Comparison of ENCODE assay signal across 17 mouse cellular contexts in genomic region chr6:148615931-148616330, GRCm38 (mm10).
DNase-seq lines count a peak whose midpoint lies in the region; ATAC-seq and TF ChIP-seq lines count a peak whose summit lies in the region.
"Had no signal": no experiment of that assay in that cellular context is flagged by ENCODE, and none has a peak within 500 bp of the region (broad histone marks: within the 10 kb centered on the region; RNA-seq: fewer than 3 reads in every experiment).

No protein-coding gene starts in this region.

- peak; percentile 25; the same call in 1 of the 2 replicates for ATAC-seq in heart, embryonic 12.5 days (ENCODE audit: insufficient number of reproducible peaks, low FRiP score)
- 0 out of 2 replicates have a peak, but pooled peaks have one; percentile 10 for ATAC-seq in liver, postnatal 0 days
- no peak for ATAC-seq in granulocyte monocyte progenitor cell, adult 5-6 weeks (replicated peaks; ENCODE audit: poor library complexity, severe bottlenecking)
- no peak for ATAC-seq in inflammation-experienced regulatory T-cells, adult 6 months
- ATAC-seq: Patski had no signal

- DNase-seq in heart, adult 11 months = peak; percentile 85
- no peak for DNase-seq in heart, postnatal 14 days
- DNase-seq in MN1 (ENCODE audit: low spot score) = peak; percentile 24
- DNase-seq in liver, postnatal 0 days = no peak
- no peak for DNase-seq in right cerebral cortex, postnatal 25 days
- DNase-seq: adrenal gland, adult 2 months; cerebellum, adult 11 months; kidney, adult 9 months had no signal

- no peaks in the 10 kb centered on the region for H3K9me3 ChIP-seq in heart, embryonic 12.5 days (replicated peaks)
- H3K9me3 ChIP-seq in liver, postnatal 0 days (ENCODE audit: low read length) = peaks cover 2% of the 10 kb centered on the region; the same call in 1 of the 2 replicates
- H3K9me3 ChIP-seq: embryonic facial prominence, embryonic 12.5 days; hindbrain, embryonic 10.5 days; limb, embryonic 13.5 days; midbrain, embryonic 12.5 days; neural tube, embryonic 15.5 days had no signal

- no peak overlapping the region for H3K9ac ChIP-seq in heart, embryonic 12.5 days
- no peak overlapping the region; the same call in 1 of the 2 replicates for H3K9ac ChIP-seq in liver, postnatal 0 days (replicated peaks)
- H3K9ac ChIP-seq: embryonic facial prominence, embryonic 12.5 days; limb, embryonic 13.5 days; midbrain, embryonic 12.5 days; neural tube, embryonic 15.5 days had no signal

- H3K4me1 ChIP-seq in heart, embryonic 12.5 days (replicated peaks) = peaks cover 23% of the 10 kb centered on the region
- peaks cover 21% of the 10 kb centered on the region for H3K4me1 ChIP-seq in liver, postnatal 0 days (ENCODE audit: insufficient read depth)
- H3K4me1 ChIP-seq: midbrain, embryonic 12.5 days had no signal

- 6% methylated on average over 4 of the region's 4 CpGs for WGBS in heart, embryonic 12.5 days
- WGBS in liver, postnatal 0 days (ENCODE audit: insufficient replicate concordance) = 14% methylated on average over 4 of the region's 4 CpGs

- no peaks in the 10 kb centered on the region for H3K36me3 ChIP-seq in heart, embryonic 12.5 days
- no peaks in the 10 kb centered on the region for H3K36me3 ChIP-seq in liver, postnatal 0 days (replicated peaks; ENCODE audit: insufficient read depth, low read length)
- H3K36me3 ChIP-seq: embryonic facial prominence, embryonic 12.5 days; hindbrain, embryonic 10.5 days; limb, embryonic 13.5 days; midbrain, embryonic 12.5 days; neural tube, embryonic 15.5 days had no signal

- H3K4me3 ChIP-seq in heart, embryonic 12.5 days = no peak overlapping the region
- H3K4me3 ChIP-seq in liver, postnatal 0 days (ENCODE audit: low read depth, low read length) = no peak overlapping the region
- H3K4me3 ChIP-seq: embryonic facial prominence, embryonic 12.5 days; hindbrain, embryonic 10.5 days; limb, embryonic 13.5 days; midbrain, embryonic 12.5 days; neural tube, embryonic 15.5 days had no signal

- peak overlapping the region; percentile 40 for H3K4me2 ChIP-seq in heart, embryonic 12.5 days
- peak overlapping the region; percentile 57 for H3K4me2 ChIP-seq in liver, postnatal 0 days (ENCODE audit: low read depth, low read length)
- H3K4me2 ChIP-seq: embryonic facial prominence, embryonic 12.5 days; limb, embryonic 13.5 days; midbrain, embryonic 12.5 days; neural tube, embryonic 15.5 days had no signal

- intact Hi-C loops in heart, postnatal 14 days (cut with DNase I) = no loop called here

- TF ChIP-seq CTCF in liver, postnatal 0 days (IDR thresholded peaks at IDR 0.05; ENCODE audit: low read depth) = no peak

- H3K27me3 ChIP-seq in heart, embryonic 12.5 days (replicated peaks) = 0 out of 2 replicates have a peak, but pooled peaks cover 3% of the 10 kb centered on the region
- no peaks in the 10 kb centered on the region for H3K27me3 ChIP-seq in liver, postnatal 0 days (ENCODE audit: insufficient read depth, low read length)
- H3K27me3 ChIP-seq: embryonic facial prominence, embryonic 12.5 days; limb, embryonic 13.5 days; midbrain, embryonic 12.5 days; neural tube, embryonic 15.5 days; Patski had no signal

- no peak for TF ChIP-seq EP300 in liver, postnatal 0 days (IDR thresholded peaks at IDR 0.05; ENCODE audit: low read depth)

- no peak overlapping the region for H3K27ac ChIP-seq in heart, embryonic 12.5 days (ENCODE audit: poor library complexity, severe bottlenecking)
- H3K27ac ChIP-seq in liver, postnatal 0 days (ENCODE audit: low read depth) = peak overlapping the region; percentile 0; the same call in 1 of the 2 replicates
- H3K27ac ChIP-seq: embryonic facial prominence, embryonic 12.5 days; hindbrain, embryonic 10.5 days; limb, embryonic 13.5 days; midbrain, embryonic 12.5 days; neural tube, embryonic 15.5 days had no signal

Comparison
In these comparisons a context has a peak if more than half of its experiments do, and no peak if none do; other contexts are left out.
1. DNase-seq: peak in heart, adult 11 months (single experiment) and MN1 (single experiment); none in heart, postnatal 14 days (0 of 2), liver, postnatal 0 days (single experiment) and right cerebral cortex, postnatal 25 days (single experiment).
2. ATAC-seq: peak in heart, embryonic 12.5 days (single experiment) and liver, postnatal 0 days (single experiment); none in granulocyte monocyte progenitor cell, adult 5-6 weeks (single experiment) and inflammation-experienced regulatory T-cells, adult 6 months (single experiment).